Mouse (Mus musculus): ENCODE data around the gene Gpr4.

DNA sequence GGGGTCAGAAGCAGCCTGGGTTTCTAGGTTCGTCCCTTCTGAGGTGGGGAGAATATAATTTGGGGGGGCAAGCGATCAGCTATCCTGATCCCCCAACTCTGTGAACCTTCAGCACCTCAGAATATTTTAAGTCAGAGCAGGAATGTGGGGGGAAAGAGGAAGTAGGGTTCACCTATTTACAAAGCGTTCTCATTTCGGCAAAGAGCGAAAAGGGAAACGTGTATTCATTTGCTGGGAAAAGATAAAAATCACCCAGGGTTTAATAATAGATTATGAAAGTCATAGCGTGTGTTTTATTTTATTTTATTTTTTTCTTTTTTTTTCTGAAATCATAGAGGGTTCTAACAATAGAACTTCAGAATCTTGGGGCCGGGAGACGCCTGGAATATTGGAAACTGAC is 2.6 kb downstream of the Gpr4 start:
- TF ChIP-seq POLR2A (IDR thresholded peaks at IDR 0.05; ENCODE audit: borderline replicate concordance, extremely low read depth, low read depth, low read length) (no peak), CTCF (IDR thresholded peaks at IDR 0.05; ENCODE audit: insufficient read depth, low read length) (no peak)

All from lung, adult 2 months (tissue).